Comparison of ENCODE assay signal across 8 mouse cellular contexts in the genomic region with DNA sequence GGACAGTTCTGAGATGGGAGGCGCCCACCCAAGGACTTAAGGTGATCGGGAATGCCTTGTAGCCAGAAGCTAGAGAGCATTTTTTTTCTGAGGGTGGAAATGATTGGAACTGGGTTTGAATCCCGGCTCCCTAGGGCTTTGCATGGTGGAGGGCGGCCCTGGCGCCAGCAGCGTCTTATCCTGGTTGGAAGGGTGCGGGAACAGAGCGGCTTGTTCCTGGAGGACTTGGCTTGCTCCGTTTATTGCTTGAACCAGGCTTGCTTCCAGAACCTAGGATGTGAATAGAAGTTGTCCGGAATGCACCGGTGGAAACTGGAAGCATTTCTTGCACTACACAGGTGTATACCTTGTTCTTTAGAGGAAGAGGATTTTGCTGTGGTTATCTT. TPM values are rescaled to one million over a fixed set of nuclear protein-coding genes. Genes with fewer than 3 reads are reported as not detected.
A peak's percentile ranks its signal among the peaks of the same experiment; 100 is the strongest.
DNase-seq lines count a peak whose midpoint lies in the region; ATAC-seq and TF ChIP-seq lines count a peak whose summit lies in the region.

No protein-coding gene starts in this region.

- no peaks in the 10 kb centered on the region for H3K9me3 ChIP-seq in limb, embryonic 11.5 days (ENCODE audit: control insufficient read depth, low read length)
- no peaks in the 10 kb centered on the region for H3K9me3 ChIP-seq in neural tube, embryonic 15.5 days (replicated peaks)

- intact Hi-C loops in heart, postnatal 14 days (cut with DNase I): loop anchor here (2.0 to 10.0 kb wide), 2 partner anchors 32 to 220 kb away; no protein-coding TSS in a partner anchor

- H3K27me3 ChIP-seq in C2C12 (ENCODE audit: control insufficient read depth, insufficient read depth, insufficient read length): no peaks in the 10 kb centered on the region
- peaks cover 14% of the 10 kb centered on the region for H3K27me3 ChIP-seq in limb, embryonic 11.5 days (ENCODE audit: control insufficient read depth, insufficient read depth, low read length)
- peaks cover 40% of the 10 kb centered on the region for H3K27me3 ChIP-seq in neural tube, embryonic 15.5 days (replicated peaks)

- no peak overlapping the region for H3ac ChIP-seq in C2C12 (ENCODE audit: control insufficient read depth, insufficient read length, low read depth)

- peak overlapping the region; percentile 29 for H3K4me3 ChIP-seq in C2C12 (ENCODE audit: insufficient read depth, poor library complexity, severe bottlenecking)
- H3K4me3 ChIP-seq in cortical plate, adult 2 months (ENCODE audit: insufficient read depth, low read length): peak overlapping the region; percentile 18; the same call in 1 of the 2 replicates
- H3K4me3 ChIP-seq in limb, embryonic 11.5 days (ENCODE audit: low read depth, low read length): peak overlapping the region; percentile 54
- H3K4me3 ChIP-seq in neural tube, embryonic 15.5 days (replicated peaks): peak overlapping the region; percentile 52

- no peaks in the 10 kb centered on the region for H3K79me2 ChIP-seq in C2C12 (ENCODE audit: control insufficient read depth, insufficient read depth)

- TF ChIP-seq CTCF in C2C12 (IDR thresholded peaks at IDR 0.05; ENCODE audit: control insufficient read depth, insufficient read depth, insufficient read length): no peak
- no peak for TF ChIP-seq CTCF in cortical plate, adult 2 months (IDR thresholded peaks at IDR 0.05; ENCODE audit: extremely low read depth, insufficient read depth, low read length)

- WGBS in limb, embryonic 11.5 days: 12% methylated on average over 11 of the region's 11 CpGs
- WGBS in neural tube, embryonic 15.5 days: 17% methylated on average over 11 of the region's 11 CpGs

- no peak overlapping the region for H3K9ac ChIP-seq in limb, embryonic 11.5 days (ENCODE audit: low read length)
- H3K9ac ChIP-seq in neural tube, embryonic 15.5 days (replicated peaks): peak overlapping the region; percentile 49; the same call in 1 of the 2 replicates

- no peak for TF ChIP-seq POLR2A in cortical plate, adult 2 months (IDR thresholded peaks at IDR 0.05; ENCODE audit: extremely low read depth, insufficient read depth, low read length)

- H3K4me2 ChIP-seq in limb, embryonic 11.5 days (ENCODE audit: low read depth, severe bottlenecking): peak overlapping the region; percentile 99
- peak overlapping the region; percentile 100 for H3K4me2 ChIP-seq in neural tube, embryonic 15.5 days

- no peaks in the 10 kb centered on the region for H3K36me3 ChIP-seq in C2C12 (ENCODE audit: control insufficient read depth, insufficient read depth)
- H3K36me3 ChIP-seq in limb, embryonic 11.5 days (ENCODE audit: control insufficient read depth, insufficient read depth, low read length): no peaks in the 10 kb centered on the region
- H3K36me3 ChIP-seq in neural tube, embryonic 15.5 days: no peaks in the 10 kb centered on the region

- H3K27ac ChIP-seq in cortical plate, adult 2 months (ENCODE audit: insufficient read depth, low read length): no peak overlapping the region
- no peak overlapping the region for H3K27ac ChIP-seq in limb, embryonic 11.5 days (replicated peaks; ENCODE audit: low read depth, low read length)
- no peak overlapping the region for H3K27ac ChIP-seq in neural tube, embryonic 15.5 days (replicated peaks)

- no peaks in the 10 kb centered on the region for H3K4me1 ChIP-seq in cortical plate, adult 2 months (ENCODE audit: control insufficient read depth, insufficient read depth, low read length)
- H3K4me1 ChIP-seq in limb, embryonic 11.5 days (ENCODE audit: control insufficient read depth, insufficient read depth, low read length): peaks cover 7% of the 10 kb centered on the region; the same call in 1 of the 2 replicates
- peaks cover 14% of the 10 kb centered on the region for H3K4me1 ChIP-seq in neural tube, embryonic 15.5 days

- DNase-seq in heart, postnatal 14 days: peak; percentile 42 to 52
- no peak for DNase-seq in limb, embryonic 11.5 days (ENCODE audit: low spot score)
- DNase-seq in right cerebral cortex, postnatal 14 days: no peak
- no peak for DNase-seq in T-cell, adult 2 months (ENCODE audit: low spot score)

- H3K79me3 ChIP-seq in C2C12 (ENCODE audit: low read depth): no peaks in the 10 kb centered on the region

- ATAC-seq in limb, embryonic 11.5 days (ENCODE audit: insufficient number of reproducible peaks, low FRiP score, low TSS enrichment, low read depth): no peak
- ATAC-seq in neural tube, embryonic 15.5 days (ENCODE audit: low FRiP score): no peak
- ATAC-seq in erythroid progenitor cell, adult 5-6 weeks (replicated peaks; ENCODE audit: low FRiP score, poor library complexity, severe bottlenecking): no peak

TF ChIP-seq in C2C12, 6 proteins besides CTCF, POLR2A, EP300 and RAD21:
- no peak for TF ChIP-seq MAX (IDR thresholded peaks at IDR 0.05)
- no peak for TF ChIP-seq FOSL1 (IDR thresholded peaks at IDR 0.05; ENCODE audit: insufficient read depth, low read length, poor library complexity, severe bottlenecking)
- no peak for TF ChIP-seq USF1 (IDR thresholded peaks at IDR 0.05; ENCODE audit: low read depth)
- TF ChIP-seq MYOD1 (IDR thresholded peaks at IDR 0.05; ENCODE audit: control insufficient read depth, insufficient read length, low read depth): no peak
- TF ChIP-seq CEBPB (IDR thresholded peaks at IDR 0.05; ENCODE audit: low read depth): no peak
- no peak for TF ChIP-seq MYOG (IDR thresholded peaks at IDR 0.05; ENCODE audit: control insufficient read depth, extremely low read depth, insufficient read length)
TF ChIP-seq in C2C12: peak in this region for 0.

RNA-seq across cellular contexts. Expression of a gene that starts 0.6 kb away (rescaled TPM):
- polyA plus RNA-seq in C2C12 (2012; fragmentation: generic; extraction: Trizol): 1.1 TPM
- 42.9 and 45.9 TPM in 2 replicates for polyA plus RNA-seq in cortical plate, adult 2 months (2012; rRNA removed)
- total RNA-seq in heart, postnatal 14 days (2021): 10 to 100 TPM; 30.6 to 32.1 TPM
- polyA plus RNA-seq in limb, embryonic 11.5 days (2014; fragmentation: Nextera tagmentation; extraction: Ambion mirVana): 17.8 and 18.7 TPM in 2 replicates
- polyA plus RNA-seq in neural tube, embryonic 15.5 days (2015; fragmentation: Nextera tagmentation; extraction: Ambion mirVana): 13.6 and 13.7 TPM in 2 replicates
- total RNA-seq in erythroid progenitor cell, adult 5-6 weeks (2015; ENCODE audit: low replicate concordance): 4.3 and 6.3 TPM in 2 replicates
- total RNA-seq in erythroid progenitor cell, adult 5-6 weeks (2017; ENCODE audit: low replicate concordance): 3.9 and 5.8 TPM in 2 replicates

Comparison
In these comparisons a context has a peak if more than half of its experiments do, and no peak if none do; other contexts are left out.
1. DNase-seq: peak in heart, postnatal 14 days (2 of 2); none in limb, embryonic 11.5 days (single experiment), right cerebral cortex, postnatal 14 days (single experiment) and T-cell, adult 2 months (single experiment).
2. Peak in every context shown above with its lines, with median percentiles within 50 percentile points of each other: H3K4me3 ChIP-seq.